Mouse (Mus musculus): ENCODE data around the gene 1700001P01Rik.

DNA sequence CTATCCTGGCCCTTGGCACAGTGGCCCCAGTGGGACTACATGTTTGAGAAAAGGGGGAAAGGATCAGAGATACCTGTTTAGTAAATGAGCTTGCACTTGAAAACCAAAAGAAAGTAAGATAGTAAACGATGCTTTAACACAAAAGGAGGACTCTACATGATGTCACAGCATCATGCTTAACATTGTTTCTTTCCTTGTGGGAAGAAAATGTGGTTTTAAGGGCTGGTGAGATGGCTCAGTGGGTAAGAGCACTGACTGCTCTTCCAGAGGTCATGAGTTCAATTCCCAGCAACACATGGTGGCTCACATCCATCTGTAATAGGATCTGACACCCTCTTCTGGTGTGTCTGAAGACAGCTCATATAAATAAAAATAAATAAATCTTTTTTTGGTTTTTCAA is 17.6 kb downstream of the 1700001P01Rik start:
- no peak for TF ChIP-seq CTCF (IDR thresholded peaks at IDR 0.05; ENCODE audit: low read depth)
- no peak for TF ChIP-seq EP300 (IDR thresholded peaks at IDR 0.05; ENCODE audit: low read depth)

Data from liver, embryonic 14.5 days (tissue).